Mouse (Mus musculus) CH12.LX (cell line): ENCODE data around the gene Dnajb4. TPM values are rescaled to one million over a fixed set of nuclear protein-coding genes. Genes with fewer than 3 reads are reported as not detected.

Experiments
- DNase-seq: peaks from one replicate; pipeline ENCODE4 v3.0.0-alpha.2; 2013; ENCODE audit errors: extremely low read depth
- H3K27ac ChIP-seq: 2 replicates; pipeline ENCODE4 v1.5.1; 2012; ENCODE audit warnings: low read depth, mild to moderate bottlenecking, control low read depth, moderate library complexity; ENCODE audit not compliant: insufficient read depth
- H3K27me3 ChIP-seq: replicated peaks from 2 replicates; pipeline ENCODE3; 2012; ENCODE audit warnings: inconsistent platforms
- H3K36me3 ChIP-seq, 2 experiments: replicated peaks in 1 of 2; 2 replicates each; pipeline versions ENCODE3 to v1.6.1; 2012; ENCODE audit warnings: inconsistent platforms in 1 of 2, low read length in 1 of 2, mild to moderate bottlenecking in 1 of 2, mixed read lengths in 1 of 2, moderate library complexity in 1 of 2; ENCODE audit not compliant: control insufficient read depth in 1 of 2, insufficient read depth in 1 of 2
- H3K4me1 ChIP-seq, 2 experiments: 2 replicates each; pipeline ENCODE4 v1.6.1; 2012; ENCODE audit warnings: inconsistent platforms in 1 of 2, moderate library complexity in 1 of 2; ENCODE audit not compliant: insufficient read depth in 2 of 2, control insufficient read depth in 1 of 2
- H3K4me2 ChIP-seq: 2 replicates; pipeline ENCODE4 v1.6.1; 2012; ENCODE audit warnings: low read depth, mild to moderate bottlenecking, control low read depth; ENCODE audit not compliant: poor library complexity, insufficient read depth, severe bottlenecking
- H3K4me3 ChIP-seq, 3 experiments: fragments of 150-350 bp in 1 of 3; sonication (generic) in 1 of 3; replicated peaks in 1 of 3; 2 replicates each; pipeline versions ENCODE3 to v1.5.1; 2011 to 2012; ENCODE audit warnings: low read depth in 2 of 3, low read length in 2 of 3, mild to moderate bottlenecking in 2 of 3, moderate library complexity in 2 of 3, control low read depth in 1 of 3, improper control_type of control experiment in 1 of 3, inconsistent platforms in 1 of 3, mixed read lengths in 1 of 3; ENCODE audit not compliant: poor library complexity in 1 of 3
- H3K79me2 ChIP-seq: replicated peaks from 2 replicates; pipeline ENCODE4 v1.6.1; 2012; ENCODE audit warnings: mild to moderate bottlenecking, moderate library complexity; ENCODE audit not compliant: control insufficient read depth, poor library complexity, insufficient read depth, severe bottlenecking; ENCODE audit errors: extremely low read depth
- H3K9ac ChIP-seq: 2 replicates; pipeline ENCODE4 v1.6.1; 2012; ENCODE audit warnings: low read depth, mild to moderate bottlenecking, control low read depth, moderate library complexity; ENCODE audit not compliant: insufficient read depth
- H3K9me3 ChIP-seq: replicated peaks from 2 replicates; pipeline ENCODE3; 2012; ENCODE audit warnings: low read length, inconsistent platforms, mixed read lengths
- BHLHE40 ChIP-seq: IDR thresholded peaks from 2 replicates; pipeline ENCODE4 v1.6.1; 2011; ENCODE audit warnings: mild to moderate bottlenecking, low read depth, low read length, improper control_type of control experiment
- CHD1 ChIP-seq: IDR thresholded peaks from 2 replicates; pipeline ENCODE4 v1.6.1; 2012; ENCODE audit warnings: low read depth, low read length, improper control_type of control experiment, inconsistent platforms
- CTCF ChIP-seq, 2 experiments: IDR thresholded peaks in 1 of 2; conservative IDR thresholded peaks in 1 of 2; 2 replicates each; pipeline ENCODE4 v1.5.1; 2011 to 2012; ENCODE audit warnings: low read depth in 2 of 2, low read length in 2 of 2, improper control_type of control experiment in 1 of 2, inconsistent platforms in 1 of 2, mild to moderate bottlenecking in 1 of 2, moderate library complexity in 1 of 2
- ELF1 ChIP-seq: IDR thresholded peaks from 2 replicates; pipeline ENCODE4 v1.6.1; 2014; ENCODE audit warnings: low read depth, mild to moderate bottlenecking, inconsistent platforms, low read length, improper control_type of control experiment
- ETS1 ChIP-seq: conservative IDR thresholded peaks from 2 replicates; pipeline ENCODE4 v1.6.1; 2012; ENCODE audit warnings: low read depth, mild to moderate bottlenecking, inconsistent platforms, low read length, improper control_type of control experiment, moderate library complexity
- GABPA ChIP-seq: IDR thresholded peaks from 2 replicates; pipeline ENCODE4 v1.6.1; 2012; ENCODE audit warnings: low read depth, low read length, improper control_type of control experiment, inconsistent platforms; ENCODE audit not compliant: insufficient replicate concordance
- IRF4 ChIP-seq: IDR thresholded peaks from 2 replicates; pipeline ENCODE4 v1.6.1; 2014; ENCODE audit warnings: low read depth, mild to moderate bottlenecking, inconsistent platforms, low read length, improper control_type of control experiment
- JUN ChIP-seq: IDR thresholded peaks from 2 replicates; pipeline ENCODE4 v1.6.1; 2011; ENCODE audit warnings: low read depth, mild to moderate bottlenecking, low read length, improper control_type of control experiment, moderate library complexity; ENCODE audit not compliant: insufficient read depth
- JUND ChIP-seq: conservative IDR thresholded peaks from 2 replicates; pipeline ENCODE4 v1.6.1; 2011; ENCODE audit warnings: low read depth, low read length, improper control_type of control experiment
- MAZ ChIP-seq: IDR thresholded peaks from 2 replicates; pipeline ENCODE4 v1.6.1; 2012; ENCODE audit warnings: low read depth, mild to moderate bottlenecking, inconsistent platforms, low read length, improper control_type of control experiment, moderate library complexity
- MEF2A ChIP-seq: IDR thresholded peaks from 2 replicates; pipeline ENCODE4 v1.6.1; 2014; ENCODE audit warnings: low read depth, mild to moderate bottlenecking, inconsistent platforms, low read length, improper control_type of control experiment, borderline replicate concordance
- MXI1 ChIP-seq: IDR thresholded peaks from 2 replicates; pipeline ENCODE4 v1.6.1; 2011; ENCODE audit warnings: mild to moderate bottlenecking, low read depth, low read length, improper control_type of control experiment
- MYC ChIP-seq: IDR thresholded peaks from 2 replicates; pipeline ENCODE4 v1.6.1; 2011; ENCODE audit warnings: low read depth, mild to moderate bottlenecking, improper control_type of control experiment, low read length
- PAX5 ChIP-seq: IDR thresholded peaks from 2 replicates; pipeline ENCODE4 v1.6.1; 2012; ENCODE audit warnings: low read length, inconsistent platforms, mixed read lengths
- RAD21 ChIP-seq: IDR thresholded peaks from 2 replicates; pipeline ENCODE4 v1.6.1; 2011; ENCODE audit warnings: low read depth, mild to moderate bottlenecking, low read length, improper control_type of control experiment, moderate library complexity
- USF1 ChIP-seq: IDR thresholded peaks from 2 replicates; pipeline ENCODE4 v1.6.1; 2014; ENCODE audit warnings: low read depth, mild to moderate bottlenecking, inconsistent platforms, low read length, improper control_type of control experiment
- USF2 ChIP-seq: conservative IDR thresholded peaks from 2 replicates; pipeline ENCODE4 v1.6.1; 2011; ENCODE audit warnings: low read depth, low read length, improper control_type of control experiment
- ZNF384 ChIP-seq: IDR thresholded peaks from 2 replicates; pipeline ENCODE4 v1.6.1; 2012; ENCODE audit warnings: low read depth, low read length, improper control_type of control experiment, inconsistent platforms
- dilution Hi-C: fragments of 300-500 bp; cut with MboI; formaldehyde crosslinking; loops from 2 replicates; pipeline ENCODE4 v1.14.3; 2020; ENCODE audit warnings: low sequenced_read_pairs; ENCODE audit not compliant: extremely low pct_unique_long_range_greater_than_20kb, extremely low pct_ligation_motif_present
- in situ Hi-C: fragments of 300-500 bp; cut with MboI; formaldehyde crosslinking; loops from 3 replicates; pipeline ENCODE4 v1.14.3; 2019; ENCODE audit warnings: low sequenced_read_pairs, low pct_ligation_motif_present, low pct_unique_long_range_greater_than_20kb, mixed read lengths
- polyA plus RNA-seq: library from polyadenylated mRNA; unstranded; fragments of >175 nt; gene quantifications from 2 replicates; pipeline ENCODE4 v1.2.1, GENCODE M21; 2012; ENCODE audit warnings: low read depth; ENCODE audit not compliant: insufficient read length
- total RNA-seq, 2 experiments: library from RNA; depleted of rRNA; stranded (reverse); fragments of 300-350 nt in 1 of 2; fragments of >200 nt in 1 of 2; gene quantifications; 2 replicates each; pipeline ENCODE4 v1.2.3; 2012 to 2014

Dnajb4 gene
- total and polyA plus RNA-seq, 3 experiments, result 11.7 to 26.4 (median 17.7) TPM

DNA sequence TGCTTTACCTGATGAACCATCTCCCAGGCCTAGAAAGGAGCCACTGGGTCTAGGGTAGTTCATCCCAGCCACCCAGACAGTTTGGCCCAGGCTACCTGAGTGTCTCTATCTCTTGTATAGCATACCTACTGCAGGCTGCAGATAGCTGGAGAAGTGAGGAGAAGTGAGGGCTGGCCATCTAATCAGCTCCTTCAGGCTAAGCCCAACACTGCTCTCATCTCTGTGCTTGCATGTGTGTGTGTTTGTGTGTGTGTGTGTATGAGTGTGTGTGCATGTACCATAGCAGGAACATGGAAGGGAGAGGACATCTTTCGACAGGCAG is 57.7 kb downstream of the Dnajb4 start:
- H3K36me3 ChIP-seq, result no peaks in the 10 kb centered on the region
- no peak overlapping the region for H3K4me3 ChIP-seq
- no peak overlapping the region for H3K4me2 ChIP-seq
- in situ Hi-C loops, result no loop called here
- peaks cover 11 to 24% of the 10 kb centered on the region in 2 experiments for H3K4me1 ChIP-seq
- H3K27ac ChIP-seq, result no peak overlapping the region
- TF ChIP-seq ELF1 (no peak), USF1 (no peak), JUND (no peak), IRF4 (no peak), BHLHE40 (no peak), GABPA (no peak), PAX5 (no peak), CTCF (conservative IDR thresholded peaks at IDR 0.05 in 1 of 2, IDR thresholded peaks at IDR 0.05 in 1 of 2; ENCODE audit: low read depth in 2 of 2, low read length in 2 of 2) (no peak), ZNF384 (no peak), MAZ (no peak), RAD21 (no peak), CHD1 (no peak), MEF2A (no peak), USF2 (no peak), MYC (no peak)
- TF ChIP-seq, all 38 proteins: peak for 0
- no peaks in the 10 kb centered on the region for H3K9me3 ChIP-seq
- dilution Hi-C loops, result no loop called here
- H3K79me2 ChIP-seq, result no peaks in the 10 kb centered on the region
- no peak overlapping the region for H3K9ac ChIP-seq
- no peak for DNase-seq
- H3K27me3 ChIP-seq, result no peaks in the 10 kb centered on the region

GRCm38 (mm10) chr3:152151725-152152482 is 58.2 kb downstream of the Dnajb4 start:
- dilution Hi-C loops (no loop called here), in situ Hi-C loops (no loop called here)
- Histone ChIP-seq H3K36me3 (no peaks in the 10 kb centered on the region), H3K4me2 (peak overlapping the region; percentile 45; the same call in 1 of the 2 replicates), H3K79me2 (no peaks in the 10 kb centered on the region), H3K4me1 (peaks cover 11 to 24% of the 10 kb centered on the region in 2 experiments), H3K4me3 (peak overlapping the region in 1 of 3 experiments; percentile 29), H3K9me3 (no peaks in the 10 kb centered on the region), H3K9ac (no peak overlapping the region), H3K27ac (no peak overlapping the region), H3K27me3 (no peaks in the 10 kb centered on the region)
- no peak for DNase-seq
- TF ChIP-seq ETS1 (no peak), MXI1 (peak; percentile 27; the same call in 1 of the 2 replicates), JUN (peak; percentile 37; the same call in 1 of the 2 replicates)
